Mouse (Mus musculus) stomach, embryonic 16.5 days (tissue): ENCODE data around the gene Zfp934. TPM values are rescaled to one million over a fixed set of nuclear protein-coding genes. Genes with fewer than 3 reads are reported as not detected.
"Not testable (repeated sequence)": the region's sequence is repeated elsewhere in the genome, so short reads cannot be mapped to it uniquely, and the experiment has no call there.

Source experiments
- ATAC-seq: fragments of 200-750 bp; cut with Nextera tagmentation; 2 replicates; pipeline ENCODE4 v1.8.0; 2017; ENCODE audit warnings: moderate number of reproducible peaks, moderate TSS enrichment; ENCODE audit not compliant: insufficient read depth, low FRiP score
- H3K27ac ChIP-seq: fragments of 300-500 bp; sonication (generic); 2 replicates; pipeline ENCODE4 v1.5.1; 2014; ENCODE audit warnings: low read length
- H3K27me3 ChIP-seq: fragments of 300-500 bp; sonication (generic); 2 replicates; pipeline ENCODE4 v1.6.1; 2014; ENCODE audit warnings: low read length, control low read depth, mixed read lengths; ENCODE audit not compliant: control insufficient read depth, insufficient read depth
- H3K36me3 ChIP-seq: fragments of 300-500 bp; sonication (generic); 2 replicates; pipeline ENCODE4 v1.6.1; 2014; ENCODE audit warnings: low read length; ENCODE audit not compliant: control insufficient read depth, insufficient read depth
- H3K4me1 ChIP-seq: fragments of 300-500 bp; sonication (generic); 2 replicates; pipeline ENCODE4 v1.6.1; 2014; ENCODE audit warnings: low read length, control low read depth, mixed read lengths; ENCODE audit not compliant: control insufficient read depth, insufficient read depth
- H3K4me2 ChIP-seq: fragments of 300-500 bp; sonication (generic); 2 replicates; pipeline ENCODE4 v1.6.1; 2014; ENCODE audit warnings: low read depth, low read length, mixed read lengths
- H3K4me3 ChIP-seq: fragments of 300-500 bp; sonication (generic); replicated peaks from 2 replicates; pipeline ENCODE4 v1.5.1; 2014; ENCODE audit warnings: mild to moderate bottlenecking, low read length
- H3K9ac ChIP-seq: fragments of 300-500 bp; sonication (generic); 2 replicates; pipeline ENCODE4 v1.6.1; 2014; ENCODE audit warnings: low read length
- H3K9me3 ChIP-seq: fragments of 300-500 bp; sonication (generic); replicated peaks from 2 replicates; pipeline ENCODE4 v1.6.1; 2016; ENCODE audit warnings: low read length, control low read depth; ENCODE audit not compliant: control insufficient read depth
- WGBS: fragments of 180-500 bp; shearing (Covaris S2); extraction: QIAGEN DNeasy Blood & Tissue Kit; methylation state at CpG from one replicate; pipeline ENCODE4 v1.1.7; 2014; 5-methylcytosine and 5-hydroxymethylcytosine counted together
- microRNA-seq: library from miRNA; unstranded; fragments of <30 nt; microRNA quantifications from one replicate; pipeline ENCODE4, GENCODE M21; 2016
- polyA plus RNA-seq: library from polyadenylated mRNA; unstranded; fragments of >200 nt; fragmentation: Nextera tagmentation; extraction: Ambion mirVana; gene quantifications from 2 replicates; pipeline ENCODE4 v1.2.1, GENCODE M21; 2015

Zfp934 gene
- polyA plus RNA-seq, 1 experiment from 2014 or later = 13.4 TPM

GRCm38 (mm10) chr13:62466424-62467334 lies 104.3 kb downstream of the Zfp934 start, which contains the start of gene Gm49359:
Gene Gm49359 (minus strand): TSS chr13:62466832.
- WGBS = 2% methylated on average over 28 of the region's 28 CpGs
- not testable (repeated sequence) for H3K9me3 ChIP-seq, H3K27me3 ChIP-seq, H3K4me1 ChIP-seq
- Histone ChIP-seq H3K9ac (peak within 1 kb of the TSS; percentile 84), H3K4me3 (peak within 1 kb of the TSS; percentile 73), H3K27ac (peak within 1 kb of the TSS; percentile 88), H3K4me2 (peak within 1 kb of the TSS; percentile 36), H3K36me3 (peaks cover 11% of the 10 kb centered on the region)
- peak; percentile 98 for ATAC-seq

Small RNAs within 50 kb of the gene (microRNA-seq; reads per million reads assigned to microRNA genes)
- gene Gm22256 = not detected

Other genes starting within 250 kb of the Zfp934 start
- gene Gm3604, start 188.0 kb downstream of the Zfp934 start, polyA plus RNA-seq = 3.9 and 4.1 TPM in 2 replicates
- 11.3 and 11.8 TPM in 2 replicates for gene Gm49359, start 104.4 kb downstream of the Zfp934 start, polyA plus RNA-seq
- not detected in 2 replicates for gene Zfp935, start 12.7 kb downstream of the Zfp934 start, polyA plus RNA-seq
- gene 6720489N17Rik, start 53.0 kb upstream of the Zfp934 start, polyA plus RNA-seq = 10.1 and 10.3 TPM in 2 replicates
- gene Platr25, start 189.5 kb upstream of the Zfp934 start, polyA plus RNA-seq = 23.5 and 24.3 TPM in 2 replicates
- gene Gm5141, start 214.6 kb upstream of the Zfp934 start, polyA plus RNA-seq = 10.1 and 10.4 TPM in 2 replicates